Mouse (Mus musculus) lung, postnatal 0 days (tissue): ENCODE data around the gene Sulf2. TPM values are rescaled to one million over a fixed set of nuclear protein-coding genes. Genes with fewer than 3 reads are reported as not detected.

Source experiments
- ATAC-seq: fragments of 200-750 bp; cut with Nextera tagmentation; 2 replicates; pipeline ENCODE4 v1.8.0; 2017; ENCODE audit warnings: moderate library complexity
- DNase-seq: peaks from one replicate; pipeline ENCODE4 v3.0.0-alpha.2; 2016; ENCODE audit warnings: low spot score
- H3K27ac ChIP-seq: fragments of 300-500 bp; sonication (generic); 2 replicates; pipeline ENCODE4 v1.5.1; 2014; ENCODE audit warnings: antibody characterized with exemption, mild to moderate bottlenecking, low read length, mixed read lengths
- H3K27me3 ChIP-seq: fragments of 300-500 bp; sonication (generic); replicated peaks from 2 replicates; pipeline ENCODE4 v1.6.1; 2014; ENCODE audit warnings: low read length, mixed read lengths; ENCODE audit not compliant: insufficient read depth
- H3K36me3 ChIP-seq: fragments of 300-500 bp; sonication (generic); 2 replicates; pipeline ENCODE4 v1.6.1; 2014; ENCODE audit warnings: low read length, mixed read lengths; ENCODE audit not compliant: insufficient read depth
- H3K4me1 ChIP-seq: fragments of 300-500 bp; sonication (generic); 2 replicates; pipeline ENCODE4 v1.6.1; 2014; ENCODE audit warnings: antibody characterized with exemption, low read depth, low read length, mixed read lengths; ENCODE audit not compliant: insufficient read depth
- H3K4me2 ChIP-seq: fragments of 300-500 bp; sonication (generic); replicated peaks from 2 replicates; pipeline ENCODE4 v1.6.1; 2014; ENCODE audit warnings: low read depth, mild to moderate bottlenecking, low read length, moderate library complexity, mixed read lengths
- H3K4me3 ChIP-seq: fragments of 300-500 bp; sonication (generic); 2 replicates; pipeline ENCODE4 v1.5.1; 2014; ENCODE audit warnings: low read depth, low read length
- H3K9ac ChIP-seq: fragments of 300-500 bp; sonication (generic); replicated peaks from 2 replicates; pipeline ENCODE4 v1.6.1; 2014; ENCODE audit warnings: low read depth, mild to moderate bottlenecking
- H3K9me3 ChIP-seq: fragments of 300-500 bp; sonication (generic); 2 replicates; pipeline ENCODE4 v1.6.1; 2016; ENCODE audit warnings: low read length, mixed read lengths
- CTCF ChIP-seq: IDR thresholded peaks from 2 replicates; pipeline ENCODE4 v1.5.1; 2016; ENCODE audit warnings: antibody characterized with exemption, mild to moderate bottlenecking
- EP300 ChIP-seq: IDR thresholded peaks from 2 replicates; pipeline ENCODE4 v1.6.1; 2016; ENCODE audit warnings: antibody characterized with exemption, mild to moderate bottlenecking, control low read depth
- WGBS: fragments of 180-500 bp; shearing (Covaris S2); extraction: QIAGEN DNeasy Blood & Tissue Kit; methylation state at CpG from one replicate; pipeline ENCODE4 v1.1.7; 2014; 5-methylcytosine and 5-hydroxymethylcytosine counted together
- polyA plus RNA-seq: library from polyadenylated mRNA; unstranded; fragments of >200 nt; fragmentation: Nextera tagmentation; extraction: Ambion mirVana; gene quantifications from 2 replicates; pipeline ENCODE4 v1.2.1, GENCODE M21; 2015

Gene Sulf2
- polyA plus RNA-seq, 1 experiment from 2014 or later = 13.6 TPM

- H3K4me1 ChIP-seq = peaks cover 12% of the 10 kb centered on the region
- 62% methylated on average over 10 of the region's 10 CpGs for WGBS
These were observed 7.4 kb downstream of the Sulf2 start for GRCm38 (mm10) chr2:166147930-166148651.

GRCm38 (mm10) chr2:166146446-166146845 is 9.0 kb downstream of the Sulf2 start:
- TF ChIP-seq EP300 = no peak
- ATAC-seq = no peak
- no peak overlapping the region for H3K9ac ChIP-seq
- no peaks in the 10 kb centered on the region for H3K9me3 ChIP-seq
- H3K4me1 ChIP-seq = peaks cover 10% of the 10 kb centered on the region
- 85% methylated on average over 7 of the region's 7 CpGs for WGBS
- no peaks in the 10 kb centered on the region for H3K36me3 ChIP-seq
- 0 out of 2 replicates have a peak, but pooled peaks cover 3% of the 10 kb centered on the region for H3K27me3 ChIP-seq
- no peak overlapping the region for H3K4me3 ChIP-seq
- DNase-seq = no peak
- H3K4me2 ChIP-seq = no peak overlapping the region
- no peak overlapping the region for H3K27ac ChIP-seq

More at GRCm38 (mm10) chr2:166147930-166148651, 7.4 kb downstream of the Sulf2 start:
- Histone ChIP-seq H3K4me2 (no peak overlapping the region), H3K4me3 (no peak overlapping the region), H3K36me3 (no peaks in the 10 kb centered on the region), H3K27ac (no peak overlapping the region), H3K9me3 (no peaks in the 10 kb centered on the region), H3K27me3 (0 out of 2 replicates have a peak, but pooled peaks cover 4% of the 10 kb centered on the region), H3K9ac (no peak overlapping the region)
- no peak for ATAC-seq
- no peak for DNase-seq
- TF ChIP-seq CTCF (no peak), EP300 (no peak)

- H3K9ac ChIP-seq = no peak overlapping the region
- H3K4me3 ChIP-seq = no peak overlapping the region
- H3K27me3 ChIP-seq = 0 out of 2 replicates have a peak, but pooled peaks cover 3% of the 10 kb centered on the region
- H3K36me3 ChIP-seq = no peaks in the 10 kb centered on the region
- H3K4me2 ChIP-seq = no peak overlapping the region
- WGBS = 75% methylated on average over 8 of the region's 8 CpGs
- peak; percentile 82 for DNase-seq
- H3K4me1 ChIP-seq = peaks cover 10% of the 10 kb centered on the region
- H3K9me3 ChIP-seq = no peaks in the 10 kb centered on the region
- TF ChIP-seq CTCF (no peak), EP300 (peak; percentile 86)
- H3K27ac ChIP-seq = no peak overlapping the region
- ATAC-seq = peak; percentile 78
These were observed 10.4 kb downstream of the Sulf2 start for GRCm38 (mm10) chr2:166145031-166145430.

- H3K27me3 ChIP-seq = 0 out of 2 replicates have a peak, but pooled peaks cover 3% of the 10 kb centered on the region
- DNase-seq (no peak), ATAC-seq (no peak)
- no peak overlapping the region for H3K9ac ChIP-seq
- no peak overlapping the region for H3K4me3 ChIP-seq
- H3K36me3 ChIP-seq = no peaks in the 10 kb centered on the region
- WGBS = 86% methylated on average over 5 of the region's 5 CpGs
- peaks cover 5% of the 10 kb centered on the region for H3K4me1 ChIP-seq
- H3K4me2 ChIP-seq = no peak overlapping the region
- TF ChIP-seq CTCF = no peak
- TF ChIP-seq EP300 = no peak
- no peak overlapping the region for H3K27ac ChIP-seq
- H3K9me3 ChIP-seq = no peaks in the 10 kb centered on the region
These were observed 11.6 kb downstream of the Sulf2 start for GRCm38 (mm10) chr2:166143871-166144270.

GRCm38 (mm10) chr2:166142561-166143112 is 12.8 kb downstream of the Sulf2 start:
- ATAC-seq (peak; percentile 49), DNase-seq (peak; percentile 68)
- TF ChIP-seq CTCF = no peak
- TF ChIP-seq EP300 = peak; percentile 39; the same call in 1 of the 2 replicates
- no peak overlapping the region for H3K9ac ChIP-seq
- H3K4me3 ChIP-seq = no peak overlapping the region
- H3K4me1 ChIP-seq = no peaks in the 10 kb centered on the region; the same call in 1 of the 2 replicates
- H3K4me2 ChIP-seq = no peak overlapping the region
- H3K27me3 ChIP-seq = 0 out of 2 replicates have a peak, but pooled peaks cover 3% of the 10 kb centered on the region
- H3K36me3 ChIP-seq = no peaks in the 10 kb centered on the region
- no peaks in the 10 kb centered on the region for H3K9me3 ChIP-seq
- WGBS = 47% methylated on average over 19 of the region's 19 CpGs
- no peak overlapping the region for H3K27ac ChIP-seq

- no peaks in the 10 kb centered on the region; the same call in 1 of the 2 replicates for H3K4me1 ChIP-seq
- DNase-seq = no peak
- H3K27me3 ChIP-seq = no peaks in the 10 kb centered on the region; the same call in 1 of the 2 replicates
- no peak overlapping the region for H3K4me3 ChIP-seq
- H3K9me3 ChIP-seq = no peaks in the 10 kb centered on the region
- H3K36me3 ChIP-seq = no peaks in the 10 kb centered on the region
- no peak overlapping the region for H3K4me2 ChIP-seq
- ATAC-seq = no peak
- TF ChIP-seq EP300 = no peak
- TF ChIP-seq CTCF = no peak
- WGBS = 76% methylated on average over 1 of the region's 1 CpGs
- no peak overlapping the region for H3K9ac ChIP-seq
- no peak overlapping the region for H3K27ac ChIP-seq
These were observed 13.6 kb downstream of the Sulf2 start for GRCm38 (mm10) chr2:166141910-166142309.
